Mouse (Mus musculus) heart, embryonic 13.5 days (tissue): ENCODE measurements around the gene Ulk3. TPM values are rescaled to one million over a fixed set of nuclear protein-coding genes. Genes with fewer than 3 reads are reported as not detected.

Experiments used
- ATAC-seq: fragments of 200-750 bp; cut with Nextera tagmentation; 2 replicates; pipeline ENCODE4 v1.8.0; 2017; ENCODE audit warnings: moderate TSS enrichment; ENCODE audit not compliant: insufficient number of reproducible peaks, low FRiP score, low TSS enrichment; ENCODE audit errors: extremely low read depth
- H3K27ac ChIP-seq: fragments of 300-500 bp; sonication (generic); replicated peaks from 2 replicates; pipeline ENCODE4 v1.5.1; 2015; ENCODE audit warnings: moderate library complexity, mild to moderate bottlenecking, inconsistent platforms
- H3K27me3 ChIP-seq: fragments of 300-500 bp; sonication (generic); replicated peaks from 2 replicates; pipeline ENCODE4 v1.6.1; 2015; ENCODE audit warnings: mild to moderate bottlenecking, inconsistent platforms
- H3K36me3 ChIP-seq: fragments of 300-500 bp; sonication (generic); 2 replicates; pipeline ENCODE4 v1.6.1; 2015; ENCODE audit warnings: mild to moderate bottlenecking, inconsistent platforms
- H3K4me1 ChIP-seq: fragments of 300-500 bp; sonication (generic); 2 replicates; pipeline ENCODE4 v1.6.1; 2015; ENCODE audit warnings: inconsistent platforms
- H3K4me2 ChIP-seq: fragments of 300-500 bp; sonication (generic); 2 replicates; pipeline ENCODE4 v1.6.1; 2015; ENCODE audit warnings: inconsistent platforms, mild to moderate bottlenecking, moderate library complexity
- H3K4me3 ChIP-seq: fragments of 300-500 bp; sonication (generic); 2 replicates; pipeline ENCODE4 v1.5.1; 2015; ENCODE audit warnings: moderate library complexity, mild to moderate bottlenecking, inconsistent platforms
- H3K9ac ChIP-seq: fragments of 300-500 bp; sonication (generic); 2 replicates; pipeline ENCODE4 v1.6.1; 2015; ENCODE audit warnings: inconsistent platforms, mild to moderate bottlenecking, moderate library complexity
- H3K9me3 ChIP-seq: fragments of 300-500 bp; sonication (generic); 2 replicates; pipeline ENCODE4 v1.6.1; 2016; ENCODE audit warnings: inconsistent platforms
- WGBS: fragments of 180-500 bp; shearing (Covaris S2); methylation state at CpG from one replicate; pipeline ENCODE4 v1.1.7; 2015; ENCODE audit warnings: mixed read lengths; 5-methylcytosine and 5-hydroxymethylcytosine counted together
- polyA plus RNA-seq: library from polyadenylated mRNA; unstranded; fragments of >200 nt; fragmentation: Nextera tagmentation; extraction: Ambion mirVana; gene quantifications from 2 replicates; pipeline ENCODE4 v1.2.1, GENCODE M21; 2015

Ulk3 gene
- polyA plus RNA-seq, 1 experiment from 2014 or later, result 17.1 TPM

DNA sequence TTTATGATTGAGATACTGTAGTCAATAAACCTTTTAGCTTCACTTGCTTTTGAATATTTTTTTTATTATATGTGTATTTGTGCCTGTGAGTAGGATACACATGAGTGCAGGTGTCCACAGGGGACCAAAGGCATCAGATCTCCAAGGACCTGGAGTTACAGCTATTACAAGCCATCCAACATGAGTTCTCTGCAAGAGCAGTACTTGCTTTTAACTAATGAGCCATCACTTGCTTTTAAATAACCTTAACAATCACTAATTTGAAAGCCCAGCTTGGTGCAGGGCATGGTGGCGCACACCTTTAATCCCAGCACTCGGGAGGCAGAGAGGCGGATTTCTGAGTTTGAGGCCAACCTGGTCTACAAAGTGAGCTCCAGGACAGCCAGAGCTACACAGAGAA is 34.5 kb upstream of the Ulk3 start:
- Histone ChIP-seq H3K27me3 (no peaks in the 10 kb centered on the region), H3K27ac (no peak overlapping the region), H3K4me1 (peaks cover 28% of the 10 kb centered on the region), H3K4me3 (no peak overlapping the region), H3K4me2 (no peak overlapping the region), H3K9me3 (no peaks in the 10 kb centered on the region), H3K36me3 (peaks cover 9% of the 10 kb centered on the region), H3K9ac (no peak overlapping the region)
- ATAC-seq, result no peak
- WGBS, result 62% methylated on average over 3 of the region's 3 CpGs

DNA sequence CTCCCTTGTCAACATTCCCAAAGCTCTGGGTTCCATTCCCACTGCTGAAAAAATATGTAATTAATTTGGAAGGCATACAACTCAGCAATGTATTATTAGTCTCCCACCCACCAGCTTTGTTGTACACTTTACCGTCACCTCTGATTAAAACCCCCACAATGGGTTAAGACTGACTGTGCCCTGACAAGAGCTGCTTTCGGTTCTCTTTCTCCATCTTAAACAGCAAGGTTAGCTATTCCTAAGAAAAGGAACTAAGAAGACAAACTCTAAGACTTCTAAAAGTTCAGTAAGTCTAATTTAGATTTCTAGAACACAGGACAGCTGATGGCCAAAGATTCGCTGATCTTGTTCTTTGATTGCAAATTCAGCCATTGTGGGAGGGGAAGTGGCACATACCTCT is 32.0 kb upstream of the Ulk3 start:
- Histone ChIP-seq H3K4me3 (no peak overlapping the region), H3K4me2 (no peak overlapping the region), H3K4me1 (peaks cover 20% of the 10 kb centered on the region), H3K9ac (no peak overlapping the region), H3K27ac (no peak overlapping the region), H3K27me3 (no peaks in the 10 kb centered on the region), H3K36me3 (no peaks in the 10 kb centered on the region), H3K9me3 (no peaks in the 10 kb centered on the region)
- WGBS, result 76% methylated on average over 3 of the region's 3 CpGs
- ATAC-seq, result no peak

DNA sequence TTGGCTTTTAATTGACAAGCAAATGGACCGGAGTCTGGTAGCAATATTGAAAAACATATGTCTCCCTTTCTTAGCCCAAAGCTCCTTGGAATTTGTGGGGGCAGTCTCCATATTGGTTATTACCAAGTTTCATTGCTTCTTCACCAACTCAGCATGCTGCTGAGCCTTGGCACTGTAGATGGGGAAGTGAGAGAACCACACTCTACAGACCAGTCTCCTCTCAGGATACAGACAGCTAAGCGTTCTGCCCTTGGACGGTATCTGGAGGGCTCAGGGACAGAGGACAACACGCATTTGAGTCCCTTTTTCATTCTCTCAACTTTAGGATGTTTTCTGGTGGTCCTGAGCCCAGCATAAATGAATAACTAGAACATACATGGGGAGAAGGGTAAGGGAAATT is 30.6 kb upstream of the Ulk3 start:
- Histone ChIP-seq H3K4me1 (peaks cover 29% of the 10 kb centered on the region), H3K36me3 (no peaks in the 10 kb centered on the region), H3K9me3 (no peaks in the 10 kb centered on the region), H3K27ac (no peak overlapping the region), H3K27me3 (no peaks in the 10 kb centered on the region), H3K4me2 (no peak overlapping the region), H3K4me3 (no peak overlapping the region), H3K9ac (no peak overlapping the region)
- no peak for ATAC-seq
- WGBS, result 78% methylated on average over 4 of the region's 4 CpGs

DNA sequence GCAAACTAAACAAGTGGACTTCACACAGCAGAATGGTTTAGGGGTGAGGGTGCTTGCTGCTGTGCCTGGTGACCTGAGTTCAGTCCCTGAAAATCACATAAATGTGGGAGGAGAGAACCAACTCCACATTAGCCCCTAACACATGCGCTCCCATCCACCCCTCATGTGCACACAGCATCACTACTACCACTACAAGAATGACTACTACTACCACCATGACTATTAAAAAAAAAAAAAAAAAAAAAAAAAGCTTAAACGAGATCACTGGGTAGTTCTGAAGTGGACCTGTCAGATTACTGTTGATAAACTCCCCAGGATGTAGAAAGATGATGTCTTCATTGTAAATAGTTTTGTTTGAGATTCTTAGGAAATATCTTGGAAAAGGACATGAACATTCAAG is 29.7 kb upstream of the Ulk3 start:
- H3K27me3 ChIP-seq, result no peaks in the 10 kb centered on the region
- H3K27ac ChIP-seq, result no peak overlapping the region
- no peaks in the 10 kb centered on the region for H3K9me3 ChIP-seq
- H3K4me2 ChIP-seq, result no peak overlapping the region
- peaks cover 32% of the 10 kb centered on the region for H3K4me1 ChIP-seq
- no peak overlapping the region for H3K9ac ChIP-seq
- no peak overlapping the region for H3K4me3 ChIP-seq
- no peaks in the 10 kb centered on the region for H3K36me3 ChIP-seq
- no peak for ATAC-seq
- 54% methylated on average over 2 of the region's 2 CpGs for WGBS

DNA sequence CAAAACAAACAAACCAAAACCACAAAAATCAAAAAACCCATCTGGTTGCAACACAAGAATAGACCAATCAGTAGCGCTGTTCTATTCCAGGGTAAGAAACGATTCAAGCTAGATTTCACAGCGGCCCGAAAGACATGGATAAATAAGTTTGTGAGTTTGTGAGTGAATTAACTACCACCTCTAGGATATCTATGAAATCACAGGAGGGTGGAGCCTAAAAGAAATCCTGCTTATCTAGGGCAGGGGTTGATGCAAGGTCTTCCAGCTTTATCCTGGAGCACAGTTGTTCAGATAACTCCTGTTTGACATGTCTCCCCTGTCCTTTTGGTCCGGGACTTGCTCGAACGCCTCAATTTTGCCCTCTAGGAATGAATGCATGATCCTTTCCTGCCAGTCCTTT is 29.0 kb upstream of the Ulk3 start:
- no peak for ATAC-seq
- H3K9ac ChIP-seq, result peak overlapping the region; percentile 88
- H3K36me3 ChIP-seq, result no peaks in the 10 kb centered on the region
- H3K4me3 ChIP-seq, result peak overlapping the region; percentile 80
- peaks cover 33% of the 10 kb centered on the region for H3K4me1 ChIP-seq
- peak overlapping the region; percentile 94 for H3K4me2 ChIP-seq
- H3K9me3 ChIP-seq, result no peaks in the 10 kb centered on the region
- 25% methylated on average over 7 of the region's 7 CpGs for WGBS
- no peaks in the 10 kb centered on the region for H3K27me3 ChIP-seq
- H3K27ac ChIP-seq, result peak overlapping the region; percentile 74

DNA sequence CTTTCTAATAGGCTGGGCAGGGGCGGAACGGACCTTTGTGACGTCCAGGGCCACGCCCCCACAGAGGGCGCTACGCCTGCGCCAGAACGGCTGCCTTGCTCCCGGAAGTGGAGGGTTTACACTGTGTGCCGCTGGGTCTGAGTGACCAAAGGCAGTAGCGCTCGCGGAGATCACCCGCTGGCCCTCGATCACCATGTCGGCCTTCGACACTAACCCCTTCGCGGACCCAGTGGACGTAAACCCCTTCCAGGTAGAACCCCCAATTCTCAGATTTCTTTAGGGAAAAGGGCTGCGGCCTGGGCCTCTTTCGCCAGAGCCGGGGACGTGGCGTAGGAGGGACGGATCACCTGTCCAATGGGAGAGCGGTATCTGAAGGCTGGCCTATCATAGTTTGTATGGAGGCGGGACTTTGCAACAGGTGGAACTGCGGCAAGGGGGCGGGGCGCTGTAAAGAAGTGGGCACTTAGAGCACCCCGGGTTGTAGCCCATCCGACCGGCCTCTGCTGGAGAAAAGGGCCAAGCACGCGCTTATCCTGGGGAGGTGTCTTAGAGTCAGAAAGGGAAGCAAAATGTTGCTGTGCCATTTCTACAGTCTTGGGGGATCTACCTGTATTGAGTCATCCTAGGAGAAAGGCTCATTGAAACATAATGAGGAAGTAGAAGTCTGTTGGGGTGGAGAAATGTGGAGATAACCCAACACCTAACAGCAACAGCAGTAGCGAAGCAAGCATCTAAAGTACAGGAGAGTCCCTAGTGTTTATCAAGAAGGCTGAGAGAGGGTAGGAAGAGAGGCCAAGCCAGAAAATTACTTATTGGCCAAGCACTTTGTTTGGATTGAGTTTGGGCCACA is 28.2 kb upstream of the Ulk3 start, which contains the start of gene Scamp2:
Gene Scamp2, plus strand, starts transcription at position 83 of the 850 bp plus-strand sequence.
- peak within 1 kb of the TSS; percentile 88 for H3K9ac ChIP-seq
- H3K9me3 ChIP-seq, result no peaks in the 10 kb centered on the region
- 1% methylated on average over 37 of the region's 37 CpGs for WGBS
- ATAC-seq, result peak; percentile 98
- peak within 1 kb of the TSS; percentile 80 for H3K4me3 ChIP-seq
- peak within 1 kb of the TSS; percentile 74 for H3K27ac ChIP-seq
- peaks cover 42% of the 10 kb centered on the region for H3K4me1 ChIP-seq
- H3K27me3 ChIP-seq, result no peaks in the 10 kb centered on the region
- no peaks in the 10 kb centered on the region for H3K36me3 ChIP-seq
- H3K4me2 ChIP-seq, result peak within 1 kb of the TSS; percentile 94

DNA sequence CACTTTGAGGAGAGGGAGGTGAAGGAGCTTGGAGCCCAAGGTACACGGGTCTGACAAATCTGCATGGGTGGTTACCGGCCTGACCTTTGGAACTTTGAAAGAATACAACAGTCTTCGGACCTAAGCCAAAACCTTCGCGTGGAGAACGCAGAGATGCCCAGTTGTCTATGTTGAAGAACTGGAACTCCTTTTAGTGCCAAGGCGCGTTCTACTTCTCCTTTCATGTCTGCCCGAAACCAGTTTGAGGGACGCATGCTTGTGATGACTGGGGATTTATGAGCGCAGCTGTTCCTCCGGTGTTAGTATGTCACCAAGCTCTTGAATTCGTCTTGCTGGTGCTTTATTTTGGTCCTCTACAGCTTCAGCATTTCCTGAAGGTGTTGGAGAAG is 27.5 kb upstream of the Ulk3 start:
- H3K27me3 ChIP-seq, result no peaks in the 10 kb centered on the region
- H3K4me3 ChIP-seq, result peak overlapping the region; percentile 80
- peak overlapping the region; percentile 94 for H3K4me2 ChIP-seq
- ATAC-seq, result no peak
- 79% methylated on average over 13 of the region's 13 CpGs for WGBS
- H3K4me1 ChIP-seq, result peaks cover 45% of the 10 kb centered on the region
- no peaks in the 10 kb centered on the region for H3K36me3 ChIP-seq
- peak overlapping the region; percentile 88 for H3K9ac ChIP-seq
- H3K9me3 ChIP-seq, result no peaks in the 10 kb centered on the region
- H3K27ac ChIP-seq, result 0 out of 2 replicates have a peak overlapping the region, but pooled peaks have one; percentile 15

DNA sequence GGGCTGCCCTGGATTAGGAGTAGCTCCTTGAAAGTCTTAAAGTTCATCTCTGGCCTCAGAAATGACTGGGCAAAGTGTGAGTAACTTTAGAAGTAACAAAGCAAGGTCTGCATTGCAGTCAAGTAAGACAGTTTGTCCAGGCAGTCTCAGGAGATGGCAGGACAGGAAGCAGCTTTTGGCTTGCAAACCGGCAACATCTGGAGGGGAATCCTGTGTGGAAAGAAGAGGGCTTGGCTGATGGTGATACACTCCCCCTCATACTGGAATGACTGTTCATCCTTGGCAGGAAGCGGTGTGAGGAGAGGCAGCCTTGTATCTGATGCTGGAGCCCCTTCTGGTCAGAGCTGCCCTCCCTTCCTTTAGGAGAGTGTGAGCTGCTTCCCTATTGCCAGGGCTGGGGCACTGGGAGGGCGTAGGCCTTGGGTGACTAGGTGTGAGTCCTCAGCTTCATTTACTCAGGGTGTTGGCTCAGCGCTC is 26.3 kb upstream of the Ulk3 start:
- Histone ChIP-seq H3K4me2 (peak overlapping the region; percentile 94), H3K9ac (peak overlapping the region; percentile 65), H3K27me3 (no peaks in the 10 kb centered on the region), H3K36me3 (no peaks in the 10 kb centered on the region), H3K27ac (peak overlapping the region; percentile 61), H3K4me1 (peaks cover 49% of the 10 kb centered on the region), H3K9me3 (no peaks in the 10 kb centered on the region), H3K4me3 (no peak overlapping the region)
- 52% methylated on average over 4 of the region's 4 CpGs for WGBS
- no peak for ATAC-seq

GRCm38 (mm10) chr9:57564609-57565008 is 24.6 kb upstream of the Ulk3 start:
- no peak overlapping the region for H3K27ac ChIP-seq
- H3K4me2 ChIP-seq, result no peak overlapping the region
- peaks cover 16% of the 10 kb centered on the region for H3K36me3 ChIP-seq
- H3K4me3 ChIP-seq, result no peak overlapping the region
- no peak overlapping the region for H3K9ac ChIP-seq
- H3K9me3 ChIP-seq, result no peaks in the 10 kb centered on the region
- H3K27me3 ChIP-seq, result no peaks in the 10 kb centered on the region
- H3K4me1 ChIP-seq, result peaks cover 49% of the 10 kb centered on the region
- 87% methylated on average over 6 of the region's 6 CpGs for WGBS
- no peak for ATAC-seq

DNA sequence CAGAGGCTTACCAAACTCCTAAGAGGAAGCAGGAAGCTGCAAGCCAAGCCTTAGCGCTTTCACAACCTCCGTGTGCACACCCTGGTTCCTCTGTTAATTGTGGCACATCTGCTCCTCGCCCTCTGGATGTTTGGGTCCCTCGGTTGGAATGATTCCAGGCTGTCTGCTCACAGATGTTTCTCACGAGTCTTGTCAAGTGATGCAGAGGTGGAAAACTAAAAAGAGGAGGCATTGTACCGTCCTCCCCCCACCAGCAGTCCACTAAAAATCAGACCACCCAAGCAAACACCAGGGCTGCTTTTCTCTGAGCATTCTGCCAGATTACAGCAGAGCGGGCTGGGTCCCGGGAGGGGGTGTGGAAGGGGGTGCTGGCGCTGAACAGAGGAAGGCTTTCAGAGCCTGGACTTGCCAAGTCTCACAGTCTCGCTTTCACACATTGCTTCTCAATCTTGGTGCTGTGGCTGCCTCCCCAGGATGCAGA is 23.5 kb upstream of the Ulk3 start:
- Histone ChIP-seq H3K9me3 (no peaks in the 10 kb centered on the region), H3K27me3 (no peaks in the 10 kb centered on the region), H3K4me2 (peak overlapping the region; percentile 27), H3K4me3 (no peak overlapping the region), H3K9ac (peak overlapping the region; percentile 62), H3K4me1 (peaks cover 44% of the 10 kb centered on the region), H3K36me3 (peaks cover 28% of the 10 kb centered on the region), H3K27ac (0 out of 2 replicates have a peak overlapping the region, but pooled peaks have one; percentile 14)
- ATAC-seq, result no peak
- WGBS, result 32% methylated on average over 10 of the region's 10 CpGs

- ATAC-seq, result no peak
- Histone ChIP-seq H3K36me3 (peaks cover 37% of the 10 kb centered on the region), H3K9me3 (no peaks in the 10 kb centered on the region), H3K4me3 (no peak overlapping the region), H3K9ac (no peak overlapping the region), H3K4me1 (peaks cover 37% of the 10 kb centered on the region), H3K4me2 (no peak overlapping the region), H3K27ac (no peak overlapping the region), H3K27me3 (no peaks in the 10 kb centered on the region)
- 53% methylated on average over 8 of the region's 8 CpGs for WGBS
Measured at GRCm38 (mm10) chr9:57566846-57567245, 22.4 kb upstream of the Ulk3 start.

GRCm38 (mm10) chr9:57568500-57568899 is 20.8 kb upstream of the Ulk3 start:
- Histone ChIP-seq H3K9me3 (no peaks in the 10 kb centered on the region), H3K36me3 (peaks cover 43% of the 10 kb centered on the region), H3K4me3 (no peak overlapping the region), H3K27ac (peak overlapping the region; percentile 53), H3K9ac (no peak overlapping the region), H3K27me3 (no peaks in the 10 kb centered on the region), H3K4me1 (peaks cover 21% of the 10 kb centered on the region), H3K4me2 (no peak overlapping the region)
- 73% methylated on average over 6 of the region's 6 CpGs for WGBS
- no peak for ATAC-seq
